Mouse (Mus musculus) heart, postnatal 0 days (tissue): Measurements from ENCODE around the gene Slc9a9. TPM values are rescaled to one million over a fixed set of nuclear protein-coding genes. Genes with fewer than 3 reads are reported as not detected.
A peak's percentile ranks its signal among the peaks of the same experiment; 100 is the strongest.

Experiments
- ATAC-seq: fragments of 200-750 bp; cut with Nextera tagmentation; 2 replicates; pipeline ENCODE4 v1.8.0; 2017; ENCODE audit warnings: low read depth, moderate number of reproducible peaks, moderate library complexity; ENCODE audit not compliant: insufficient read depth
- DNase-seq: peaks from one replicate; pipeline ENCODE4 v3.0.0-alpha.2; 2016; ENCODE audit warnings: low spot score
- H3K27ac ChIP-seq: fragments of 300-500 bp; sonication (generic); 2 replicates; pipeline ENCODE4 v1.5.1; 2014; ENCODE audit warnings: low read depth, mild to moderate bottlenecking
- H3K27me3 ChIP-seq: fragments of 300-500 bp; sonication (generic); 2 replicates; pipeline ENCODE4 v1.6.1; 2014; ENCODE audit warnings: low read length, mixed read lengths; ENCODE audit not compliant: control insufficient read depth, insufficient read depth
- H3K36me3 ChIP-seq: fragments of 300-500 bp; sonication (generic); replicated peaks from 2 replicates; pipeline ENCODE4 v1.6.1; 2014; ENCODE audit warnings: low read length, mixed read lengths; ENCODE audit not compliant: control insufficient read depth, insufficient read depth
- H3K4me1 ChIP-seq: fragments of 300-500 bp; sonication (generic); 2 replicates; pipeline ENCODE4 v1.6.1; 2014; ENCODE audit warnings: antibody characterized with exemption; ENCODE audit not compliant: control insufficient read depth, insufficient read depth
- H3K4me2 ChIP-seq: fragments of 300-500 bp; sonication (generic); 2 replicates; pipeline ENCODE4 v1.6.1; 2014; ENCODE audit warnings: low read depth, mild to moderate bottlenecking, low read length, moderate library complexity
- H3K4me3 ChIP-seq: fragments of 300-500 bp; sonication (generic); 2 replicates; pipeline ENCODE4 v1.5.1; 2014; ENCODE audit warnings: low read depth, low read length
- H3K9ac ChIP-seq: fragments of 300-500 bp; sonication (generic); replicated peaks from 2 replicates; pipeline ENCODE4 v1.6.1; 2014; ENCODE audit warnings: low read depth, low read length, mixed read lengths
- H3K9me3 ChIP-seq: fragments of 300-500 bp; sonication (generic); replicated peaks from 2 replicates; pipeline ENCODE4 v1.6.1; 2016; ENCODE audit warnings: low read length; ENCODE audit not compliant: control insufficient read depth
- CTCF ChIP-seq: IDR thresholded peaks from 2 replicates; pipeline ENCODE4 v1.5.1; 2016; ENCODE audit warnings: antibody characterized with exemption, control low read depth, low read depth
- EP300 ChIP-seq: IDR thresholded peaks from 2 replicates; pipeline ENCODE4 v1.6.1; 2016; ENCODE audit warnings: antibody characterized with exemption, low read depth
- WGBS: fragments of 180-500 bp; shearing (Covaris S2); extraction: QIAGEN DNeasy Blood & Tissue Kit; methylation state at CpG from one replicate; pipeline ENCODE4 v1.1.7; 2014; 5-methylcytosine and 5-hydroxymethylcytosine counted together
- polyA plus RNA-seq: library from polyadenylated mRNA; unstranded; fragments of >200 nt; fragmentation: Nextera tagmentation; extraction: Ambion mirVana; gene quantifications from 2 replicates; pipeline ENCODE4 v1.2.1, GENCODE M21; 2015
- total RNA-seq: library from RNA; depleted of rRNA; stranded (reverse); fragments of >200 nt; gene quantifications from 2 replicates; pipeline ENCODE4 v1.2.3, GENCODE M21; 2014; ENCODE audit warnings: low replicate concordance

Slc9a9 gene
- total and polyA plus RNA-seq, 2 experiments from 2014 or later = 1.9 to 7.1 TPM

GRCm38 (mm10) chr9:95111732-95112131 lies 442.0 kb downstream of the Slc9a9 start:
- Histone ChIP-seq H3K4me1 (no peaks in the 10 kb centered on the region), H3K9ac (no peak overlapping the region), H3K36me3 (no peaks in the 10 kb centered on the region), H3K4me2 (no peak overlapping the region), H3K4me3 (no peak overlapping the region), H3K9me3 (no peaks in the 10 kb centered on the region), H3K27ac (no peak overlapping the region), H3K27me3 (no peaks in the 10 kb centered on the region)
- DNase-seq (no peak), ATAC-seq (no peak)
- TF ChIP-seq EP300 (no peak), CTCF (no peak)
- 72% methylated on average over 1 of the region's 1 CpGs for WGBS

GRCm38 (mm10) chr9:95113157-95114135 lies 443.7 kb downstream of the Slc9a9 start:
- Histone ChIP-seq H3K9me3 (no peaks in the 10 kb centered on the region), H3K9ac (no peak overlapping the region), H3K27me3 (no peaks in the 10 kb centered on the region), H3K4me2 (no peak overlapping the region), H3K36me3 (no peaks in the 10 kb centered on the region), H3K4me1 (no peaks in the 10 kb centered on the region), H3K27ac (no peak overlapping the region), H3K4me3 (no peak overlapping the region)
- ATAC-seq = no peak
- DNase-seq = no peak
- TF ChIP-seq CTCF (no peak), EP300 (no peak)
- WGBS = 57% methylated on average over 12 of the region's 12 CpGs

GRCm38 (mm10) chr9:95120062-95120461 lies 450.4 kb downstream of the Slc9a9 start:
- DNase-seq (no peak), ATAC-seq (no peak)
- Histone ChIP-seq H3K4me2 (no peak overlapping the region), H3K27me3 (no peaks in the 10 kb centered on the region), H3K27ac (no peak overlapping the region), H3K9ac (no peak overlapping the region), H3K36me3 (no peaks in the 10 kb centered on the region), H3K4me1 (no peaks in the 10 kb centered on the region), H3K9me3 (no peaks in the 10 kb centered on the region), H3K4me3 (no peak overlapping the region)
- 32% methylated on average over 4 of the region's 4 CpGs for WGBS
- no peak for TF ChIP-seq EP300
- TF ChIP-seq CTCF = no peak

GRCm38 (mm10) chr9:95121151-95121835 lies 451.6 kb downstream of the Slc9a9 start:
- WGBS = 20% methylated on average over 11 of the region's 11 CpGs
- ATAC-seq = no peak

GRCm38 (mm10) chr9:95125683-95126082 lies 456.0 kb downstream of the Slc9a9 start:
- TF ChIP-seq EP300 = no peak
- TF ChIP-seq CTCF = no peak
- H3K36me3 ChIP-seq = no peaks in the 10 kb centered on the region
- DNase-seq = no peak
- H3K9me3 ChIP-seq = no peaks in the 10 kb centered on the region
- H3K27ac ChIP-seq = no peak overlapping the region
- 96% methylated on average over 1 of the region's 1 CpGs for WGBS
- no peak overlapping the region for H3K4me3 ChIP-seq
- H3K4me2 ChIP-seq = no peak overlapping the region
- H3K4me1 ChIP-seq = no peaks in the 10 kb centered on the region
- no peaks in the 10 kb centered on the region for H3K27me3 ChIP-seq
- no peak for ATAC-seq
- H3K9ac ChIP-seq = no peak overlapping the region

More at GRCm38 (mm10) chr9:95121151-95121835, 451.6 kb downstream of the Slc9a9 start:
- no peak for TF ChIP-seq EP300
- TF ChIP-seq CTCF = no peak
- H3K9me3 ChIP-seq = no peaks in the 10 kb centered on the region
- DNase-seq = no peak
- no peaks in the 10 kb centered on the region for H3K27me3 ChIP-seq
- no peaks in the 10 kb centered on the region for H3K4me1 ChIP-seq
- no peak overlapping the region for H3K27ac ChIP-seq
- no peaks in the 10 kb centered on the region for H3K36me3 ChIP-seq
- peak overlapping the region; percentile 23; the same call in 1 of the 2 replicates for H3K4me2 ChIP-seq
- no peak overlapping the region for H3K9ac ChIP-seq
- no peak overlapping the region for H3K4me3 ChIP-seq
